ENCODE assay signal across 8 mouse cellular contexts in genomic region chr19:34547976-34548375, GRCm38 (mm10). TPM values are rescaled to one million over a fixed set of nuclear protein-coding genes. Genes with fewer than 3 reads are reported as not detected.
DNase-seq lines count a peak whose midpoint lies in the region; ATAC-seq and TF ChIP-seq lines count a peak whose summit lies in the region.

No protein-coding gene starts in this region.

- H3K4me2 ChIP-seq in heart, embryonic 11.5 days = no peak overlapping the region

- no peak overlapping the region for H3K27ac ChIP-seq in heart, embryonic 11.5 days (ENCODE audit: low read depth, low read length)
- no peak overlapping the region for H3K27ac ChIP-seq in cortical plate, adult 2 months (ENCODE audit: insufficient read depth, low read length)
- H3K27ac ChIP-seq in heart, embryonic 10.5 days = no peak overlapping the region

- H3K4me1 ChIP-seq in heart, embryonic 11.5 days (ENCODE audit: control insufficient read depth, insufficient read depth, low read length) = peaks cover 10% of the 10 kb centered on the region; the same call in 1 of the 2 replicates
- H3K4me1 ChIP-seq in cortical plate, adult 2 months (ENCODE audit: control insufficient read depth, insufficient read depth, low read length) = peaks cover under 1% of the 10 kb centered on the region; the same call in 1 of the 2 replicates
- H3K4me1 ChIP-seq in heart, embryonic 10.5 days = peaks cover 9% of the 10 kb centered on the region

- 23% methylated on average over 7 of the region's 7 CpGs for WGBS in heart, embryonic 11.5 days (ENCODE audit: insufficient replicate concordance)
- 31% methylated on average over 7 of the region's 7 CpGs for WGBS in heart, embryonic 10.5 days

- no peak for ATAC-seq in heart, embryonic 11.5 days (replicated peaks; ENCODE audit: insufficient number of reproducible peaks, low FRiP score, low TSS enrichment)
- peak; percentile 37 for ATAC-seq in activated CD4-positive, CD25-positive, alpha-beta regulatory T cell, adult 4 months
- peak; percentile 82 for ATAC-seq in monocyte, adult 5-6 weeks (replicated peaks; ENCODE audit: insufficient number of reproducible peaks, low FRiP score, low TSS enrichment, poor library complexity, severe bottlenecking)

- H3K9ac ChIP-seq in heart, embryonic 11.5 days (ENCODE audit: low read depth, low read length) = no peak overlapping the region

- no peak overlapping the region for H3K4me3 ChIP-seq in heart, embryonic 11.5 days (ENCODE audit: low read depth, low read length)
- no peak overlapping the region for H3K4me3 ChIP-seq in cortical plate, adult 2 months (ENCODE audit: insufficient read depth, low read length)
- H3K4me3 ChIP-seq in heart, embryonic 10.5 days = no peak overlapping the region

- TF ChIP-seq POLR2A in cortical plate, adult 2 months (IDR thresholded peaks at IDR 0.05; ENCODE audit: extremely low read depth, insufficient read depth, low read length) = no peak

- TF ChIP-seq CTCF in cortical plate, adult 2 months (IDR thresholded peaks at IDR 0.05; ENCODE audit: extremely low read depth, insufficient read depth, low read length) = peak; percentile 63

- H3K36me3 ChIP-seq in heart, embryonic 11.5 days (ENCODE audit: control insufficient read depth, insufficient read depth, low read length) = no peaks in the 10 kb centered on the region
- no peaks in the 10 kb centered on the region for H3K36me3 ChIP-seq in heart, embryonic 10.5 days

- H3K27me3 ChIP-seq in heart, embryonic 11.5 days (ENCODE audit: control insufficient read depth, insufficient read depth, low read length) = no peaks in the 10 kb centered on the region
- no peaks in the 10 kb centered on the region for H3K27me3 ChIP-seq in heart, embryonic 10.5 days (ENCODE audit: insufficient read depth, poor library complexity, severe bottlenecking)

- peak; percentile 84 to 95 for DNase-seq in heart, adult 18-20 months
- peak; percentile 79 for DNase-seq in heart, embryonic 10.5 days (ENCODE audit: low spot score)
- peak; percentile 80 to 84 for DNase-seq in left cerebral cortex, adult 18-20 months (ENCODE audit: low spot score in 2 of 2)
- peak; percentile 24 for DNase-seq in testis, postnatal 14 days (ENCODE audit: low spot score)

- no peaks in the 10 kb centered on the region for H3K9me3 ChIP-seq in heart, embryonic 11.5 days (replicated peaks; ENCODE audit: control insufficient read depth, low read length)
- H3K9me3 ChIP-seq in heart, embryonic 10.5 days = no peaks in the 10 kb centered on the region

RNA-seq across cellular contexts. Expression of gene Ifit2, which starts 2.5 kb away (rescaled TPM):
- total RNA-seq in heart, adult 18-20 months (2021) = 1 to 10 TPM; 3.1 to 3.7 TPM
- 5.6 and 6.4 TPM in 2 replicates for polyA plus RNA-seq in heart, embryonic 11.5 days (2014; fragmentation: Nextera tagmentation; extraction: Ambion mirVana)
- polyA plus RNA-seq in activated CD4-positive, CD25-positive, alpha-beta regulatory T cell, adult 4 months (2017; shearing (Covaris generic)) = 10 to 100 TPM; 25.6 to 26.6 TPM
- polyA plus RNA-seq in cortical plate, adult 2 months (2012; rRNA removed) = 5.1 and 6.7 TPM in 2 replicates
- polyA plus RNA-seq in heart, embryonic 10.5 days (2016; fragmentation: Nextera tagmentation; extraction: Ambion mirVana) = 4.7 and 5.3 TPM in 2 replicates
- total RNA-seq in left cerebral cortex, adult 18-20 months (2021) = 1 to 10 TPM; 6.9 to 8.1 TPM
- 13.1 to 32.7 TPM (median 16.9 TPM) in 3 replicates for total RNA-seq in monocyte, adult 5-6 weeks (2017)

RNA-seq across cellular contexts. Expression of gene Lipa, which starts 20.7 kb away (rescaled TPM):
- 10 to 100 TPM; 22.2 to 28.9 TPM for total RNA-seq in heart, adult 18-20 months (2021)
- 36.2 and 41.2 TPM in 2 replicates for polyA plus RNA-seq in heart, embryonic 11.5 days (2014; fragmentation: Nextera tagmentation; extraction: Ambion mirVana)
- 100 to 1,000 TPM in 1 of 2 experiments, 10 to 100 TPM in 1; 98.8 to 105 TPM for polyA plus RNA-seq in activated CD4-positive, CD25-positive, alpha-beta regulatory T cell, adult 4 months (2017; shearing (Covaris generic))
- polyA plus RNA-seq in cortical plate, adult 2 months (2012; rRNA removed) = 15.6 and 17.8 TPM in 2 replicates
- 32.3 and 39.3 TPM in 2 replicates for polyA plus RNA-seq in heart, embryonic 10.5 days (2016; fragmentation: Nextera tagmentation; extraction: Ambion mirVana)
- 10 to 100 TPM; 17.1 to 18.5 TPM for total RNA-seq in left cerebral cortex, adult 18-20 months (2021)
- 71.6 to 118 TPM (median 98.2 TPM) in 3 replicates for total RNA-seq in monocyte, adult 5-6 weeks (2017)

RNA-seq across cellular contexts. Expression of gene Ifit3, which starts 35.4 kb away (rescaled TPM):
- total RNA-seq in heart, adult 18-20 months (2021) = 1 to 10 TPM; 2.8 to 3.4 TPM
- 0.19 and 0.24 TPM in 2 replicates for polyA plus RNA-seq in heart, embryonic 11.5 days (2014; fragmentation: Nextera tagmentation; extraction: Ambion mirVana)
- polyA plus RNA-seq in activated CD4-positive, CD25-positive, alpha-beta regulatory T cell, adult 4 months (2017; shearing (Covaris generic)) = 10 to 100 TPM; 42.8 to 58.3 TPM
- 15.3 and 16.9 TPM in 2 replicates for polyA plus RNA-seq in cortical plate, adult 2 months (2012; rRNA removed)
- polyA plus RNA-seq in heart, embryonic 10.5 days (2016; fragmentation: Nextera tagmentation; extraction: Ambion mirVana) = 0.16 and 0.21 TPM in 2 replicates
- total RNA-seq in left cerebral cortex, adult 18-20 months (2021) = 1 to 10 TPM; 4.5 to 6.4 TPM
- total RNA-seq in monocyte, adult 5-6 weeks (2017) = 11.5 to 16.9 TPM (median 15.2 TPM) in 3 replicates

RNA-seq across cellular contexts. Expression of gene Ifit1bl1, which starts 53.8 kb away (rescaled TPM):
- total RNA-seq in heart, adult 18-20 months (2021) = 1 to 10 TPM; 1.3 to 2.5 TPM
- polyA plus RNA-seq in heart, embryonic 11.5 days (2014; fragmentation: Nextera tagmentation; extraction: Ambion mirVana) = 1.1 and 1.5 TPM in 2 replicates
- polyA plus RNA-seq in activated CD4-positive, CD25-positive, alpha-beta regulatory T cell, adult 4 months (2017; shearing (Covaris generic)) = 10 to 100 TPM; 76.0 to 92.6 TPM
- polyA plus RNA-seq in cortical plate, adult 2 months (2012; rRNA removed) = 2.9 TPM in 2 replicates
- 0.94 and 1.1 TPM in 2 replicates for polyA plus RNA-seq in heart, embryonic 10.5 days (2016; fragmentation: Nextera tagmentation; extraction: Ambion mirVana)
- total RNA-seq in left cerebral cortex, adult 18-20 months (2021) = 1 to 10 TPM; 2.4 to 2.7 TPM
- total RNA-seq in monocyte, adult 5-6 weeks (2017) = 1.6 to 6.7 TPM (median 6.6 TPM) in 3 replicates

RNA-seq across cellular contexts. Expression of gene Ifit3b, which starts 59.8 kb away (rescaled TPM):
- total RNA-seq in heart, adult 18-20 months (2021) = 1 to 10 TPM in 1 of 2 experiments, under 1 TPM in 1; 0.90 to 1.5 TPM
- polyA plus RNA-seq in heart, embryonic 11.5 days (2014; fragmentation: Nextera tagmentation; extraction: Ambion mirVana) = 0.14 and 0.44 TPM in 2 replicates
- 10 to 100 TPM in 1 of 2 experiments, 1 to 10 TPM in 1; 6.8 to 10.8 TPM for polyA plus RNA-seq in activated CD4-positive, CD25-positive, alpha-beta regulatory T cell, adult 4 months (2017; shearing (Covaris generic))
- polyA plus RNA-seq in cortical plate, adult 2 months (2012; rRNA removed) = 4.7 and 6.0 TPM in 2 replicates
- polyA plus RNA-seq in heart, embryonic 10.5 days (2016; fragmentation: Nextera tagmentation; extraction: Ambion mirVana) = 0.07 TPM in 1 of 2 replicates, not detected in the other
- 1 to 10 TPM; 3.8 to 3.9 TPM for total RNA-seq in left cerebral cortex, adult 18-20 months (2021)
- total RNA-seq in monocyte, adult 5-6 weeks (2017) = 1.1 to 2.7 TPM (median 1.6 TPM) in 3 replicates

Comparison
In these comparisons a context has a peak if more than half of its experiments do, and no peak if none do; other contexts are left out.
1. DNase-seq: peak in every context shown above with its lines; median percentile 90 in heart, adult 18-20 months; 82 in left cerebral cortex, adult 18-20 months; 79 in heart, embryonic 10.5 days; 24 in testis, postnatal 14 days.
2. RNA of gene Ifit3, which starts 35.4 kb away (polyA plus RNA-seq): 42.8 to 58.3 TPM in activated CD4-positive, CD25-positive, alpha-beta regulatory T cell, adult 4 months and 15.3 to 16.9 TPM in cortical plate, adult 2 months; 0.19 to 0.24 TPM in heart, embryonic 11.5 days and 0.16 to 0.21 TPM in heart, embryonic 10.5 days; every median in the first group is over 10 times any median in the second.